Mouse (Mus musculus) lung, embryonic 16.5 days (tissue): ENCODE data around the gene Nufip2. TPM values are rescaled to one million over a fixed set of nuclear protein-coding genes. Genes with fewer than 3 reads are reported as not detected.

Experiments used
- ATAC-seq: fragments of 200-750 bp; cut with Nextera tagmentation; 2 replicates; pipeline ENCODE4 v1.8.0; 2017; ENCODE audit warnings: low read depth, mild to moderate bottlenecking, moderate library complexity
- H3K27ac ChIP-seq: fragments of 300-500 bp; sonication (generic); 2 replicates; pipeline ENCODE4 v1.5.1; 2014; ENCODE audit warnings: mild to moderate bottlenecking, control low read depth, low read length
- H3K27me3 ChIP-seq: fragments of 300-500 bp; sonication (generic); 2 replicates; pipeline ENCODE4 v1.6.1; 2014; ENCODE audit warnings: low read depth, low read length, mixed read lengths; ENCODE audit not compliant: control insufficient read depth, insufficient read depth
- H3K36me3 ChIP-seq: fragments of 300-500 bp; sonication (generic); 2 replicates; pipeline ENCODE4 v1.6.1; 2014; ENCODE audit warnings: low read length; ENCODE audit not compliant: control insufficient read depth, insufficient read depth
- H3K4me1 ChIP-seq: fragments of 300-500 bp; sonication (generic); replicated peaks from 2 replicates; pipeline ENCODE4 v1.6.1; 2014; ENCODE audit warnings: low read length, mixed read lengths; ENCODE audit not compliant: control insufficient read depth, insufficient read depth
- H3K4me2 ChIP-seq: fragments of 300-500 bp; sonication (generic); 2 replicates; pipeline ENCODE4 v1.6.1; 2014; ENCODE audit warnings: low read depth, low read length, control low read depth
- H3K4me3 ChIP-seq: fragments of 300-500 bp; sonication (generic); 2 replicates; pipeline ENCODE4 v1.5.1; 2014; ENCODE audit warnings: mild to moderate bottlenecking, low read length, control low read depth
- H3K9ac ChIP-seq: fragments of 300-500 bp; sonication (generic); 2 replicates; pipeline ENCODE4 v1.6.1; 2014; ENCODE audit warnings: low read length, control low read depth
- H3K9me3 ChIP-seq: fragments of 300-500 bp; sonication (generic); 2 replicates; pipeline ENCODE4 v1.6.1; 2016; ENCODE audit warnings: low read length; ENCODE audit not compliant: control insufficient read depth
- WGBS: fragments of 180-500 bp; shearing (Covaris S2); extraction: QIAGEN DNeasy Blood & Tissue Kit; methylation state at CpG from one replicate; pipeline ENCODE4 v1.1.7; 2014; 5-methylcytosine and 5-hydroxymethylcytosine counted together
- polyA plus RNA-seq: library from polyadenylated mRNA; unstranded; fragments of >200 nt; fragmentation: Nextera tagmentation; extraction: Ambion mirVana; gene quantifications from 2 replicates; pipeline ENCODE4 v1.2.1, GENCODE M21; 2015

Nufip2 gene
- polyA plus RNA-seq, 1 experiment from 2014 or later = 4.3 TPM

DNA sequence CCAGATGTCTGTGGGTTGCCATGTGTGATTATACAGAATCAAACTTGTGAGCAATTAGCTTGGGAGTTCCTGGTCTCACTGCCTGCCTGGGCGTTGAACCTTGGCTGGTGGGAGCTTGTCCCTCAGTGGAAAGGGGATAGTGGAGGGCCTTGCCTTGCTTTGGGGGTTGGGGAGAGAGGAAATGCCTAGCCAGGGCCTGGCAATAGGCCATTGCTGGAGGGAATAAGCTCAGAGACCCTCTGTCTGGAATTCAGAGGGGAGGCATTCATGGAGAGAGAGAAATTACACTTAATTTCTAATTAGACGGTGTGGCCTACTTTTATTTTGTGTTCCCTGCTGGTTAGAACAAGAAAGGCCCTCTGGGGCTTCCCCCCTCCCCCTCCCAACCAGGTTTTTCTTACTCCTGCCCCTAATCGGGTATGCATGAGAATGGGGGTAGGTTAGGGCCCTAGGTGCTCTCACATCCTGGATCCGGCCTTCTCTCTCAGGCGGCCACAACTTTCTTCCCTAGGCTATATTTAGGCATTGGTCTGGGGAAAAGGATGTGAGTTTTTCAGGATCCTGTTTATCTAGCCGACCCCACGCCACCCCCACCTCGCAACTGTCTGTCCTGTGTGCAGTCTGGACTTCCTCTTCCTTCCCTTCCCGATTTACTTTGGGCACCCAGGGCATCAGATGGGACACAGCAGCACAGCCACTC is 89.9 kb downstream of the Nufip2 start:
- Histone ChIP-seq H3K27me3 (no peaks in the 10 kb centered on the region), H3K4me2 (no peak overlapping the region), H3K4me1 (peaks cover 14% of the 10 kb centered on the region), H3K27ac (peak overlapping the region; percentile 69), H3K9me3 (no peaks in the 10 kb centered on the region), H3K4me3 (no peak overlapping the region), H3K36me3 (peaks cover 10% of the 10 kb centered on the region), H3K9ac (no peak overlapping the region)
- ATAC-seq = peak; percentile 69
- WGBS = 61% methylated on average over 9 of the region's 9 CpGs

DNA sequence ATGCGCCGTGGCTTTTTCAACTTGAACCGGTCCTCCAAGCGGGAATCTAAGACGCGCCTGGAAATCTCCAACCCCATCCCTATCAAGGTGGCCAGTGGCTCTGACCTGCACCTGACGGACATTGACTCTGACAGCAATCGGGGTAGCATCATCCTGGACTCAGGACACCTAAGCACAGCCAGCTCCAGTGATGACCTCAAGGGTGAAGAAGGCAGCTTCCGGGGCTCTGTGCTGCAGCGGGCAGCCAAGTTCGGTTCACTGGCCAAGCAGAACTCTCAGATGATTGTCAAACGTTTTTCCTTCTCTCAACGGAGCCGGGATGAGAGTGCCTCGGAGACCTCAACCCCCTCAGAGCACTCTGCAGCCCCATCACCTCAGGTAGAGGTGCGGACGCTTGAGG is 91.5 kb downstream of the Nufip2 start:
- no peak overlapping the region for H3K4me3 ChIP-seq
- H3K4me2 ChIP-seq = no peak overlapping the region
- peaks cover 18% of the 10 kb centered on the region; the same call in 1 of the 2 replicates for H3K4me1 ChIP-seq
- H3K27ac ChIP-seq = no peak overlapping the region
- no peak for ATAC-seq
- peaks cover 10% of the 10 kb centered on the region for H3K36me3 ChIP-seq
- H3K9ac ChIP-seq = no peak overlapping the region
- no peaks in the 10 kb centered on the region for H3K9me3 ChIP-seq
- WGBS = 88% methylated on average over 17 of the region's 17 CpGs
- H3K27me3 ChIP-seq = no peaks in the 10 kb centered on the region

DNA sequence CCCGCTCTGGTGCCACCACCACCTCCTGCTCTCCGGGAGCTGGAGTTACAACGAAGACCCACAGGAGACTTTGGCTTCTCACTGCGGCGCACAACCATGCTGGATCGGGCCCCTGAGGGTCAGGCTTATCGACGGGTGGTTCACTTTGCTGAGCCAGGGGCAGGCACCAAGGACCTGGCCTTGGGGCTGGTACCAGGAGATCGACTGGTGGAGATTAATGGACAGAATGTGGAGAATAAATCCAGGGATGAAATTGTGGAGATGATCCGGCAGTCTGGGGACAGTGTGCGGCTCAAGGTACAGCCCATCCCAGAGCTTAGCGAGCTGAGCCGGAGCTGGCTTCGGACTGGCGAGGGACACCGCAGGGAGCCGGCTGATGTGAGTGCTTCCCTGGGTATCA is 92.0 kb downstream of the Nufip2 start:
- Histone ChIP-seq H3K36me3 (peaks cover 10% of the 10 kb centered on the region), H3K4me2 (no peak overlapping the region), H3K4me3 (no peak overlapping the region), H3K4me1 (peaks cover 19% of the 10 kb centered on the region), H3K9me3 (no peaks in the 10 kb centered on the region), H3K9ac (no peak overlapping the region), H3K27ac (no peak overlapping the region), H3K27me3 (no peaks in the 10 kb centered on the region)
- no peak for ATAC-seq
- 89% methylated on average over 17 of the region's 17 CpGs for WGBS

DNA sequence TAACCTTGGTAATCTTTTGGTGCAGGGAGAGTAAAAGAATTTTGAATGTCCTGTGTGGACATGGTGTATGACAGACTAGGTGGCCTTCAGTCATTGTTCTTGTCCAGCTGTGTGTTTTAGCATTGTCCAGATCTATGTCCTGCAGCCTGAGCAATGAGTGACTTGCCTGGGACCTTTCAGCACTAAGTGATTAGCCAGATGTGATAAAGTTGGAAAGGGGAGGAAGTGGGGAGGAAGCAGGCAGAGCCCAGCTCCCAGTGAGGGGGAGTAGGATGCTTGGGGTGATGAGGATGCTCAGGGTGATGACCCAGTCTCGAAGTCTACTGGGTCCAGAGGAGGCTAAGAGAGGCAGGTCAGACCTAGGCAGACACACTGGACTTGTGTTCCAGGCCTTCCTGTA is 93.3 kb downstream of the Nufip2 start:
- Histone ChIP-seq H3K4me1 (peaks cover 32% of the 10 kb centered on the region), H3K27ac (no peak overlapping the region)
- WGBS = 63% methylated on average over 1 of the region's 1 CpGs

DNA sequence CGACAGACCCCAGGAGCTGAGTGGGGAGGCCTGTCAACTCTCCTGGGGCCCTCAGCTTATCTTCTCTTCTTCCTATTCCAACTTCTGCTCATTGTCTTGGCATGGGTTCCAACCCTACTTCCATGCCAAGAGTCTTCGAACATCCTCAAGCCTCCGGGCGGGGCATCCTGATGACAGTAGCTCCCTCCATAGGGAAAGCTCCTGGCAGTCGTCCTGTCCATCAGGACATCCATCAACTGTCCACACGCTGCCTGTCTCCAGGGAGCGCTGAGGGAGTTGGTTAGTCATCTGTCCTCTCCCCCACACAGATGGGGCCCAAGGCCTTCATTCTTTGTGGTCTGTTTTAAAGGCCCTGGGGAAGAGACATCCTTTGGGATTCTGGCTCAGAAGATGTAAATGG is 95.1 kb downstream of the Nufip2 start:
- Histone ChIP-seq H3K27ac (no peak overlapping the region; the same call in 1 of the 2 replicates), H3K27me3 (no peaks in the 10 kb centered on the region)
- WGBS = 52% methylated on average over 7 of the region's 7 CpGs

More for the DNA sequence above, 93.3 kb downstream of the Nufip2 start:
- H3K36me3 ChIP-seq = peaks cover 10% of the 10 kb centered on the region
- no peak overlapping the region for H3K4me2 ChIP-seq
- no peak overlapping the region for H3K4me3 ChIP-seq
- no peak overlapping the region for H3K9ac ChIP-seq
- ATAC-seq = no peak
- no peaks in the 10 kb centered on the region for H3K9me3 ChIP-seq
- no peaks in the 10 kb centered on the region for H3K27me3 ChIP-seq

DNA sequence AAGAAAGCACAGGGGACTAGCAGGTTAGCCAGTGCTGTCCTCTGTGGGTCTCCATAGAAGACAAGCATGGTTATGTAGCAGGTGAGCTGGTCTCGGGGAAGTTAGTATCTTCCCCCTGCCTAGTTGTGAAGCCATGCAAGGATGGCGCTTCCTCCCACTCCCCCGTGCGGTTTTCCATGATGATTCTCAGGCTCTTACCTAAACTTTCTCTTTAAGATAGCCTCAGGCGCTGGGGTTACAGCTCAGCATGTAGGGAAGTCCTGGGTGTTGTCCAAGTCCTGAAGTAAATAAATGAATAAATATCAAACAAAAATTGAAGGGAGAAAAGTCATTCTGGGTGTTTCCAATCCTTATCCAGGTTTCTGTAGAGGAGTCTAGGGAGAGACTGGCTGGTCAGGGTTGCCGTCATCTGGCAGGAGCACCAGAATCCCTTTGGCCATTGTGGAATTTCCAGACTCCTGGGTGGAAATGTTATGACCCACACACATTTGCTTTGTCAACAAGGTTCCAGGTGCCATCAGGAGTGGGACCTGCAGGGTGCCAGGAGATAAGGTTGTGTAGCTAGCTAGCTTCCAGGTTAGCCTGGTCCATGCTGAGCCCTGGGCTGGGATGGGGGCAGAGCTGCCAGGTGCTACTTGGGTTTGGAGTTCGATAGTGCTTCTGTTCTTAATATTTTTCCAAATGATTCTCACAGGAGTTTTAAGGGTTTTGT is 96.3 kb downstream of the Nufip2 start:
- peaks cover 55% of the 10 kb centered on the region for H3K4me1 ChIP-seq

More for the DNA sequence above, 95.1 kb downstream of the Nufip2 start:
- peaks cover 10% of the 10 kb centered on the region for H3K36me3 ChIP-seq
- ATAC-seq = 0 out of 2 replicates have a peak, but pooled peaks have one; percentile 36
- H3K4me3 ChIP-seq = no peak overlapping the region
- no peaks in the 10 kb centered on the region for H3K9me3 ChIP-seq
- H3K4me2 ChIP-seq = no peak overlapping the region
- peaks cover 48% of the 10 kb centered on the region for H3K4me1 ChIP-seq
- H3K9ac ChIP-seq = no peak overlapping the region

DNA sequence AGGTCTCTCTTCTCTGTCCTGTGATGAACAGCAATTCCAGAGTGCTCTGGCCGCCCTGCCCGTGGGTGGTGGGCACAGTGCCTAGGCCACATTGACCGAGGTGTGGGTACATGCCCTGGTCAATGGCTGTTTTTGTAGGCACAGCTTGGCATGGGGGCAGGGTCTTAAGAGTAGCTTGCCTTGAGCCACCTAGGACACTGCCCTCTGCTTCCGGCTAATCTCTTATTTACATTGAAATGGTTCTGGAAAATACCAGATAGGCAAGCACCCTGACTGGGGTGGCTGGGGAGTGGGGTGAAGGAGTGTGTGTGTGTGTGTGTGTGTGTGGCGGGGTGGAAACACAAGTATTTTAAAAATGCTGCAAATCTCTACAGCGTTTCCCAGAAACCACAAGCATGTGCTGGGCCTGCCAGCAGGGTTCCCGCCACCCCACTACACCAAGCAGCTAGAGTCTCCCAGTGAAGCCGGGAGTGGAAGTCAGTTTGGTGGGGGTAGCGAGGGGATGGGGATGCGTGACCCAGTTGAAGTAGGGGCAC is 97.3 kb downstream of the Nufip2 start:
- Histone ChIP-seq H3K9ac (peak overlapping the region; percentile 41; the same call in 1 of the 2 replicates), H3K4me3 (no peak overlapping the region), H3K4me2 (no peak overlapping the region), H3K27me3 (no peaks in the 10 kb centered on the region), H3K36me3 (no peaks in the 10 kb centered on the region; the same call in 1 of the 2 replicates), H3K27ac (peak overlapping the region; percentile 94), H3K9me3 (no peaks in the 10 kb centered on the region), H3K4me1 (peaks cover 55% of the 10 kb centered on the region)
- peak; percentile 49 for ATAC-seq
- 42% methylated on average over 10 of the region's 10 CpGs for WGBS

More for the DNA sequence above, 96.3 kb downstream of the Nufip2 start:
- 82% methylated on average over 7 of the region's 7 CpGs for WGBS
- H3K27ac ChIP-seq = no peak overlapping the region
- H3K27me3 ChIP-seq = no peaks in the 10 kb centered on the region
- H3K4me3 ChIP-seq = no peak overlapping the region
- no peak for ATAC-seq
- H3K36me3 ChIP-seq = peaks cover 10% of the 10 kb centered on the region
- H3K4me2 ChIP-seq = no peak overlapping the region
- H3K9ac ChIP-seq = no peak overlapping the region
- no peaks in the 10 kb centered on the region for H3K9me3 ChIP-seq

DNA sequence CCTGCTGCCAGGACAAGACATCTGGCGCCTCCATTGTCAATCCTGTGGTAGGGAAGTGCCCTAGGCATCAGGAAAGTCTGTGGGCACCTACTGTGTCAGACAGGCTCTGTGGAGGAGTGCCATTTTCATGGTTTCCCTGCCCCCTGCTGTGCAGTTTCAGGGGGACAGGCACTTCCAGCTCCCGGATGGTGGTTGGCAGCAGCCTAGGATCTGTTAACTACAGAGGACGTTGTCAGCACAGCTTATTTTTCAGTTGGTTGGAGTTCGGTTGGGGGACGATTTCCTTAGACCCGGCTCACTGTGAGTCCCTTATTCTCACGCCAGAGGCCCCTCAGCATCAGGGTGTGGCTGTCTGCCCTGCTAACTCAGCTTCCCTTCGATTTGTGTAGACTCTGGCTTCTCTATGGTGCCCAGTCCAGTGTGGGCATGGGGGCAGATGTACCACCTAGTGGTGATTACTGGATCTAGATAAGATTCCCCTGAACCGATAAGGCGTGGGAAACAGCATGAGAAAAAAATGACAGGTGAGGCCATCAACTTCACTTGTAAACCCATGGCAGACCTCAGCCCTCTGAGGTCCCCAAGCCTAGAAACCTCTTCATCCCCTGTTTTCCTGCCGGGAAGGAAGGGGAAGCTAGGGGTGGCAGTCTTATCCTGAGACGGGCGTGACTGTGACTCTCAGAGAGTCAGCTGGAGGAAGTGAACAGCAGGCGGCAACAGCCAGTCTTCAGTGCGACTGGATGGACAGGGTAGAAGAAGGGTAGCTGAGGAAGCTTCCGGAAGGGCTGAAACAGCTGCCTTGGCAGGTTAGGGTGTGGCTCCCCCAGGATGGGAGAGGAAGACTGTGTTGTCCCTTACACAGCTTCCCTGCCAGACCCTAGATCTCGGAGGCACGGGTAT is 98.0 kb downstream of the Nufip2 start:
- Histone ChIP-seq H3K4me3 (no peak overlapping the region), H3K4me2 (peak overlapping the region; percentile 28), H3K9ac (peak overlapping the region; percentile 41), H3K9me3 (no peaks in the 10 kb centered on the region), H3K27ac (peak overlapping the region; percentile 94), H3K36me3 (no peaks in the 10 kb centered on the region), H3K27me3 (no peaks in the 10 kb centered on the region), H3K4me1 (peaks cover 55% of the 10 kb centered on the region)
- WGBS = 34% methylated on average over 18 of the region's 18 CpGs
- ATAC-seq = peak; percentile 37
